Mouse (Mus musculus): ENCODE measurements around the gene Zfp612. TPM values are rescaled to one million over a fixed set of nuclear protein-coding genes. Genes with fewer than 3 reads are reported as not detected.

The Zfp612 gene
- 1 to 10 TPM; 3.1 to 4.4 TPM for polyA plus RNA-seq (2017; shearing (Covaris generic))

GRCm38 (mm10) chr8:110079282-110080221 is at the start of gene Zfp612:
TSS of gene Zfp612 (plus strand) at chr8:110079746.

DNA sequence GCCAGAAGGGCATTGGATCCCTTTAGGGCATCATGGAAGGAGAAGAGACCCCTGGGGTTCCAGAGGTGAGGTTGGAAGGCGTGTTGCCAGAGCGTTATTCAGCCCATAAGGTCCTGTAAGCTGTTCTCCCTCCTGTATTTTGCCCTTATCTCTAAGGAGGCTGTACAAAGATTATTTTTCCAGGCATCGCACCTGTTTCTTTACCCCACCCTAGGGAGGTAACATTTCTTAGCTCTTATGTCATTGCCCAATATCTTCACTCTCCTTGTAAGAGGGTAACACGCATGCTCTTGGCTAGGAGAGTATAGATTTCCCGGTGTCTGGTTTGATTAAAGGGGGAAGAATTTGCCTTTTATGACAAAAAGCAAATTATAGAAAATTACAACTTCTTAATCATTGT is 39.9 kb upstream of the Zfp612 start, which contains the start of gene Chst4:
Gene Chst4, minus strand, starts transcription at position 82 of the 400 bp plus-strand sequence.

DNA sequence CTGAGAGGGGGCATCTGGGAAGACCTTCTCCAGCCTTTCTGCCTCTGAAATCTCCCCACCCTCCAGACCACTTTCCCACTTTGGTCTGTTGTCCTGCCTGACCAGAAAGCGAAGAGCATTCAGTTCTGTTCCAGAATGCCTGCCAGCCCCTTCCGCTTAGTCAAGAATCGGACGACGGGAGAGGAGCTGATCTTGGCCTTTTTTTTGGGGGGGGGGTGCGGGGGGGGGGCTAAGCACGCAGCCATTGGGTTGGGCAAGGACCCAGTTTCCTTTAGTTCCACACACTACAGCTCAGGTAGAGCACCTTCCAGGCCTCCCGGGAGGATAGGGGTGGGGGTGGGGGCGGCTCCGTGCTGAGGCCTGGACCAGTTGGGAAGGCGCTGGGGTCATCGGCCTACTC is 21.4 kb downstream of the Zfp612 start, which contains the start of gene Gm21964:
Gene Gm21964, plus strand, starts transcription at position 301 of the 400 bp plus-strand sequence.

GRCm38 (mm10) chr8:110102653-110103052 is 23.1 kb downstream of the Zfp612 start, which contains the start of gene Gm17720:
TSS of gene Gm17720 (minus strand) at chr8:110102753.

Other genes with a start within 250 kb of the Zfp612 start
- gene Phlpp2, start 211.2 kb upstream of the Zfp612 start, polyA plus RNA-seq (2017; shearing (Covaris generic)): under 1 TPM; 0.54 to 0.77 TPM
- 1 to 10 TPM in 1 of 2 experiments, under 1 TPM in 1; 0.20 to 1.8 TPM for gene Marveld3, start 117.5 kb upstream of the Zfp612 start, polyA plus RNA-seq (2017; shearing (Covaris generic))
- gene Tat, start 89.3 kb upstream of the Zfp612 start, polyA plus RNA-seq (2017; shearing (Covaris generic)): not detected
- under 1 TPM in 1 of 2 experiments, not detected in 1; 0.48 TPM for gene Chst4, start 40.0 kb upstream of the Zfp612 start, polyA plus RNA-seq (2017; shearing (Covaris generic))
- gene Gm21964, start 21.5 kb downstream of the Zfp612 start, polyA plus RNA-seq (2017; shearing (Covaris generic)): under 1 TPM in 1 of 2 experiments, not detected in 1; 0.11 TPM
- not detected for gene Gm17720, start 23.0 kb downstream of the Zfp612 start, polyA plus RNA-seq (2017; shearing (Covaris generic))
- not detected for gene Calb2, start 88.5 kb downstream of the Zfp612 start, polyA plus RNA-seq (2017; shearing (Covaris generic))
- 10 to 100 TPM in 1 of 2 experiments, 1 to 10 TPM in 1; 9.4 to 11.9 TPM for gene Cmtr2, start 135.9 kb downstream of the Zfp612 start, polyA plus RNA-seq (2017; shearing (Covaris generic))
- 1 to 10 TPM; 1.1 to 2.2 TPM for gene Hydin, start 187.2 kb downstream of the Zfp612 start, polyA plus RNA-seq (2017; shearing (Covaris generic))

Measured in inflammation-experienced regulatory T-cells (primary cell).